Mouse (Mus musculus): ENCODE measurements at regions not wholly inside any gene's neighbourhood (a gene's known extent, or its start where the extent isn't known, plus 50 kb on each side); places are given as distances from the start of the nearest gene placed in this dataset.

DNA sequence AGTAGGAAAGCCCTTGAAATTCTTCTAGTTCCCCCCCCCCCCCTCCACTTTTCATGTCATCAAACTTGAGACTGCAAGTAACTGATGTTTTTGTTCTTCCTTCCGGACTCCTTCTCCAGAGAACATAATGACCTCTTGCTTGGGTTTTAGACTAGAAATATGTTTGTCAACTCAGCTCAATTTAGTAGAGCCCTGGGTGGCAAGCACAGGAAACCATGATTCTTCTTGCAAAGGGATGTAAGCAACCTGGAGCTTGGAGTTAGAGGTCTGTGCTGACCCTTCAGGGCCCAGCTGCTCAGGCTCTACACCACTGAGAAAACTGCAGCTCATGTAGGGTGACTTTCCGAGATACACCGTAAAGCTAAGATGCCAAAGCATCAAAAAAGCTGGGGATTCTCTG is 127.2 kb upstream of the Meis1 start:
- DNase-seq (ENCODE audit: inconsistent ontology term) = no peak

GRCm38 (mm10) chr11:19151026-19151425 is 132.2 kb upstream of the Meis1 start:
- peak; percentile 66 for DNase-seq (ENCODE audit: inconsistent ontology term)

GRCm38 (mm10) chr11:19153714-19154113 is 134.9 kb upstream of the Meis1 start:
- no peak for DNase-seq (ENCODE audit: inconsistent ontology term)

- no peak for DNase-seq (ENCODE audit: inconsistent ontology term)
These were observed 136.2 kb upstream of the Meis1 start for GRCm38 (mm10) chr11:19154813-19155616.

DNA sequence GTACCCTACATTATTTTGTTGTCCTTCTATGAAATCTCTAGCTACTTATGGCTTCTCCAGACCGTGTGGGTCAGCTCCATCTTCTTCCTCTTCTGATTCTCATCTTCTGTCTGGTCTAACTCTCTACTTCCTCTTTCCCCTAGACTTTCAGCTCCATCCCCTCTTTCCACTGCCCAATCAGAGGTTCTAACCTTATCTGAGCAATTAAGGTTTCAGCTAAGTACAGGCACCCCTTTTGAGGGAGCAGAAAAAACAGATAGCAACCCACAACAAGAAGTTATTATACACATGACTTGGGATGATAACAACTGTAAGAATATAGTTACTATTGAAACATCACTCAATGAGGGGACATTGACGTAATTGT is 136.8 kb upstream of the Meis1 start:
- no peak for DNase-seq (ENCODE audit: inconsistent ontology term)

DNA sequence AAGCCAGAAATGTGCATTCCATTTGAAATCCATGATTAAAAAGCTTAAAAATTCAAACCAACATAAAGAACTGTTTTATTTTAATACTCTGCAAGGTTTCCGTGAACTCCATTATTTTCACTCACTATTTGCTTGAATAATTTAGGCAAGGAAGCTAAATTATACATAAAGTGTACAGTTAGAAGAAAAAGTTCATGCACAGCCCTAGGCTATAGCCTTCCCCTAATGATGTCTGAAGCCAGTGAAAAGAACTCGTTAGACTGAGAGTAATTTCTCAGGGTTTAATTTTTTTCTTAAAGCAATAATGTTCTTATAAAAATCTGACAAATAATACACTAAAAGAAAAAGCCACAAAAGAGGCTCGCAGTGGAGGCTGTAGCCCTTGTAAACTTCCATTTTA is 141.4 kb upstream of the Meis1 start:
- peak; percentile 78 for DNase-seq (ENCODE audit: inconsistent ontology term)

DNA sequence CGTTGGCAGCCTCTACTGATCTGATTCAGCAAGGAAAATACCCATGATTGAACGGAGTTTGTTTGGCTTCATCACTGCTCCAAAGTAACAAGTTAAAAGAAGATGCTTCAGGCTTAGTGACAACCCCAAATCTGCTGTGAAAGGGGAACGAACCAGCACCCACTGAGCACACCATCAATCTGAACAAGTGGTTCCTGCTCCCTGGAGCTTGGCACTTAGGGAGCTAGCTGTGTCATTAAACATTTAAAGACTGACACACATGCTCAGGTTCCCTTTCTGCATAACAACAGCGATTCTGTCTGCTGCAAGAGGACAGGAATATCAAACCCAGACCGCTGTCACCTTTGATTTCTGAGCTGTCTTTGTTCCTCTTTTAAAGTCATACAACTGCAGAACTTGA is 141.9 kb upstream of the Meis1 start:
- DNase-seq (ENCODE audit: inconsistent ontology term) = no peak

DNA sequence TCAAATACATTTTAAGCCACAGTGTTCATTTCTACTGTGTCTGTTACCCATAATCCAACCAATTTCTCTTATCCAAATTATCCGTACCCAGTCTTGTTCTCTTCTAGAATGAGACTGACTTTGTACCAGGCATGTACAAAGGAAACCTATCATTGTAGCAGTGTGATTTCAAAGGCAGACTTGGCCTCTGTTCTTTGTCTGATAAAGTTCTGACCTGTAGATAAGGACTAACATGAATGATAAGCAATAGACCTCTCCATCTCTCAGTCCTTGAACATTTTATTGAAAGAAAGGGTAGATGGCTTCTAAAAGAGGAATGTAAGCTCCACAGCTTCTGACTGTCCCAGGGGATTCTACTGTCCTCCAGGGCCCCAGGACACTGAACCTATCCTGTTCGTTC is 152.2 kb upstream of the Meis1 start:
- DNase-seq (ENCODE audit: inconsistent ontology term) = no peak

- DNase-seq (ENCODE audit: inconsistent ontology term) = no peak
These were observed 155.7 kb upstream of the Meis1 start for GRCm38 (mm10) chr11:19174305-19175017.

- no peak for DNase-seq (ENCODE audit: inconsistent ontology term)
These were observed 160.5 kb upstream of the Meis1 start for GRCm38 (mm10) chr11:19179290-19179689.

GRCm38 (mm10) chr11:19189778-19190177 is 171.0 kb upstream of the Meis1 start:
- DNase-seq (ENCODE audit: inconsistent ontology term) = no peak

DNA sequence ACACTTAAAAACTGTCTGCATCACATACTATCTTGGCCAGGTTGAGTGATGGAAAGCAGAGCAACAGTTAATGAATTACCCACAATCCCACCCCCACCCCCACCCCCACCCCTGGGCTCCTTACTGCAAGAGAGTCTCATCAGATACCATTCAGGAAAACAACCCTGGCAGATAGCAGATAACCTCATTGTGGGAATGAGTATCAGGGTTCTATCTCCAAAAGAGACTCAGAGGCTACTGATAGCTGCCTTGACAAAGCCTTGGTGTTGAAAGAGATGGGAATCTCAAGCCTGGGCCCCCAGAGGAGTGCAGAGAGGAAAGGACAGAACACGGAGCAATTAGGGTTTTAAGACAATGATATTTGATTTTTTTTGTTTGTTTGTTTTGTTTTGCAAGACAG is 175.7 kb upstream of the Meis1 start:
- no peak for DNase-seq (ENCODE audit: inconsistent ontology term)

DNA sequence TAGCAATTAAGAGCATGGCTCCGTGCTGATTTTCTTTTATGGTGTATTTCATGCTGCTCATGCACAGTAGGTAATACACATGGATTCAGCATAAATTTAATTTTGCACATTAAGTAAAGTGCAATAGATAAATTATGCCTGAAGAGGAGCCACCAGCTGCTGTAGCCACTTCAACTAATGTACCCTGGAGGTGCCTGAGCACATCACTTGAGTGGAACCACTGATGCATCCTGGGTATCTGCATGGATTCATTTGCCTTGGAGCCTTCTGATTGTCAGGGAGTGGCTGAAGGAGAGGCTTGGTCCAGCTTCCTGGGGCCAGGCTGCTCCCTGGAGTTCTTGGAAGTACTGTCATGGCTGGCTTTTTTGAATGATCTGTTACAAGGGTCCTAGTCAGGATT is 179.0 kb upstream of the Meis1 start:
- no peak for DNase-seq (ENCODE audit: inconsistent ontology term)

GRCm38 (mm10) chr11:19202602-19203517 is 184.1 kb upstream of the Meis1 start:
- no peak for DNase-seq (ENCODE audit: inconsistent ontology term)

GRCm38 (mm10) chr11:19203518-19203900 is 184.7 kb upstream of the Meis1 start:
- DNase-seq (ENCODE audit: inconsistent ontology term) = no peak

- peak; percentile 65 for DNase-seq (ENCODE audit: inconsistent ontology term)
These were observed 185.2 kb upstream of the Meis1 start for GRCm38 (mm10) chr11:19203968-19204367.

- DNase-seq (ENCODE audit: inconsistent ontology term) = peak; percentile 81
These were observed 185.7 kb upstream of the Meis1 start for GRCm38 (mm10) chr11:19204521-19204920.

GRCm38 (mm10) chr11:19205174-19205573 is 186.4 kb upstream of the Meis1 start:
- no peak for DNase-seq (ENCODE audit: inconsistent ontology term)

GRCm38 (mm10) chr11:19219476-19219875 is 200.7 kb upstream of the Meis1 start:
- no peak for DNase-seq (ENCODE audit: inconsistent ontology term)

DNA sequence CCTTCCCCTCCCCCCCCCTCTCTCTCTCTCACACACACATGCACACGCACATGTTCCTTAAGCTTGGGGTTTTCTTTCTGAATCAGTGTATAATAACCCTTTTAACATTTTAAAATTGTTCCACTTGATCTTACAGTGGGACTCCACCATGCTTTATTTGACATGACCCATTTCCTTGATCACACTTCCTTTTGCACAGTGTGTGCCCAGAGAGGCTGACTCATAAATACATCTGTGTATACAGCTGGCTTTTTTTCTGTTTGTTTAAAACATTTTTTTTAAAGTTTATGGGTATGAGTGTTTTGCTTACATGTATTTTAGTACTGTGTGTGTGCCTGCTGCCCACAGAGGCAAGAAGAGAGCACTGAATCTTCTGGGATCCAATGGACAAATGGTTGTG is 202.7 kb upstream of the Meis1 start:
- DNase-seq (ENCODE audit: inconsistent ontology term) = no peak

DNA sequence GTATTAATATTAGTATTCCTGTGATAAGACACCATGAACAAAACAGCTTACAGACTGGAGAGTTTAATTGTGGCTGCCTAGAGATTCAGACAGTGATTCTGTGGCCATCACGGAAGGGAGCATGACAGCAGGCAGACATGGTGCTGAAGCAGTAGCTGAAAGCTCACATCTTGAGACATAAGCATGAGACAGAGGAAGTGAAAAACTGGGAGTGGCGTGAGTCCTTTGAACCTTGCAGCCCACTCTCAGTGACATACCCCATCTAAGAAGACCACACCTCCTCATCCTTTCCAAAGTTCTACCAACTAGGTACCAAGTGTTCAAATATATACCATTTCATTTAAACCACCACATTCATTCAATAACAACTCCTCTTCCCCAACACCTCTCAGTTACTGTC is 208.0 kb upstream of the Meis1 start:
- DNase-seq (ENCODE audit: inconsistent ontology term) = no peak

DNA sequence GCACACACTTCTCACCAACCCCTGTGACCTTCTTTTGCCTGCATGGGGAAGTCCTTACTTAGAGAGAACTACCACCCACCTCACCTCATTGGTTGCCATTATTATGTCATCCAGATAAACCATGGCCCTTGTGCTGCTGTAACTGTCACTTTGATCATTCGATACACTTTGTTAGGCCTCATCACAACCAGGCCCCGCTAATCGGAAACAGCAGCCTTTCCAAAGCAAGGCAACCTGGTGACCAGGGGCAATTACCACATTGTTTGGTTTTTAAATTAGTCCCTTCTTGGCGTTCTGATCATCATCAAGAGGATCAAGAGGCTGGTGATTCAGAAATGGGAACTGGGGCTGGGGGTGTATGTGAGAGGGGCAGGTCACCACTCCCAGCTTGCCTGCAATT is 208.9 kb upstream of the Meis1 start:
- DNase-seq (ENCODE audit: inconsistent ontology term) = no peak
